Mouse (Mus musculus): Measurements from ENCODE around the gene Itih2. TPM values are rescaled to one million over a fixed set of nuclear protein-coding genes. Genes with fewer than 3 reads are reported as not detected.
A peak's percentile ranks its signal among the peaks of the same experiment; 100 is the strongest.

Itih2 gene
- 0.58 and 0.62 TPM in 2 replicates for polyA plus RNA-seq (2015; fragmentation: Nextera tagmentation; extraction: Ambion mirVana)

DNA sequence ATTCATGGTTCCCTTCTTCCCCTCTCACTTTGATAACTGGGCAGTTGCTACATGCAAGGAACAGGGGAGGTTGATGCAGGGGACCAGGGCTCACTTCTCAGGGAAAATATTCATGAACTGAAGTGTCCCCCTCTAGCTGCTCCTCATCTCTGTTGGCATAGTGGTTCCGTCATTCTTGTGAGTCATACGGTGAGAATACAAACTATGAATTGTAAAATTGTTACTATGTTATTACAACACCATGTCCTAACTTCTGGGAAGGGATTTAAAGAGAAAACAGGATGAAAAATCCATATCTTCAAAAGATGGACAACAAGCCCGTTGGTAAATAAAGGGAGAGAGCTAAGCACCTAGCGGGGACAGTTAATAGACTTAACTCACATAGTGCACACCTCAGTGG, at the start of gene Itih2:
Gene Itih2 (minus strand): TSS at position 101 of the 400 bp plus-strand sequence.
- 83% methylated on average over 4 of the region's 4 CpGs for WGBS
- Histone ChIP-seq H3K36me3 (ENCODE audit: control insufficient read depth, insufficient read depth) (no peaks in the 10 kb centered on the region), H3K9me3 (replicated peaks; ENCODE audit: control insufficient read depth, low read length) (no peaks in the 10 kb centered on the region), H3K27me3 (ENCODE audit: control insufficient read depth, insufficient read depth, low read length) (no peaks in the 10 kb centered on the region), H3K4me2 (ENCODE audit: low read depth, low read length) (no peak within 1 kb of the TSS), H3K27ac (ENCODE audit: low read length) (no peak within 1 kb of the TSS), H3K4me3 (ENCODE audit: low read length) (no peak within 1 kb of the TSS), H3K9ac (ENCODE audit: low read length) (no peak within 1 kb of the TSS), H3K4me1 (ENCODE audit: control insufficient read depth, insufficient read depth, low read length) (no peaks in the 10 kb centered on the region)
- no peak for ATAC-seq (replicated peaks; ENCODE audit: extremely low read depth, insufficient read depth, low FRiP score)

DNA sequence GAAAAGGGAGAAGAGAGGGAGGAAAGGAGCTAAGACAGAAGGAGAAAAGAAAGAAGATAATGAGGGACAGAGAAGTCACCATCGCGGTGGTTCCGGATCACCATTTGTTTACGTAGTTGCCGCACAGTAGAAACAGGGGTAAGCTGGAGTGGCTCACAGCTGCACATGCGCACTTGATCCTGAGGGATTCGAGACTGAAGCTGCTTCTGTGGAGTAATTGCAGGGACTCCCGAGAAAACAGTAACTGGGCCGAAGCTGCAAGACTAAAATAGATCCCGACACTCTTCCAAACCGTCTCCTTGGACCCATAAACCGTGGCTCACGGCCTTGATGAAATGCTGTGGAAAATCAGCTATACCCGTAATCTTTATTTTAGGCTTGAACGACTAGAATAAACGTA, 38.8 kb upstream of the Itih2 start:
- Histone ChIP-seq H3K4me3 (ENCODE audit: low read length) (no peak overlapping the region), H3K4me2 (ENCODE audit: low read depth, low read length) (no peak overlapping the region), H3K27ac (ENCODE audit: low read length) (no peak overlapping the region), H3K4me1 (ENCODE audit: control insufficient read depth, insufficient read depth, low read length) (no peaks in the 10 kb centered on the region), H3K36me3 (ENCODE audit: control insufficient read depth, insufficient read depth) (no peaks in the 10 kb centered on the region), H3K9ac (ENCODE audit: low read length) (no peak overlapping the region), H3K27me3 (ENCODE audit: control insufficient read depth, insufficient read depth, low read length) (no peaks in the 10 kb centered on the region), H3K9me3 (replicated peaks; ENCODE audit: control insufficient read depth, low read length) (no peaks in the 10 kb centered on the region)
- ATAC-seq (replicated peaks; ENCODE audit: extremely low read depth, insufficient read depth, low FRiP score) = no peak
- WGBS = 87% methylated on average over 16 of the region's 16 CpGs

DNA sequence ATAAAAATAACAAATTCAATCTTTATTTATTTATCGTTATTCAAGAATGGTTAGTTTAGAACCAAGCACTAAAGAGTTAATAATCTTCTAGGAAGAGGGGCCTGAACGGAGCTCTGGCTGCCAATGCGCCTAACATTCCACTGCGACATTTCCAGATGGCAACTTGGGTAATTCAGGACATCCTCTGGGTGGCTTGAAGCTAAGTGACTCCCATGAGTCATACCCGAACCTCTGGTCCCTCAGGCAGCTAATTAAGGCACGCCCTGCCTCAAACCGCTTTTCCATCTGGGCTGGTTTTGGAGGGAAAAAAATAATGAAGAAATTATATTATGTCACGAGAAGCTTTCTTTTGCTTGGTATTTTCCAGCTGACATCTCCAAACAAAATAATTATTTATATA, 36.8 kb upstream of the Itih2 start:
- H3K9ac ChIP-seq (ENCODE audit: low read length) = no peak overlapping the region
- 55% methylated on average over 8 of the region's 8 CpGs for WGBS
- H3K27me3 ChIP-seq (ENCODE audit: control insufficient read depth, insufficient read depth, low read length) = no peaks in the 10 kb centered on the region
- H3K9me3 ChIP-seq (replicated peaks; ENCODE audit: control insufficient read depth, low read length) = no peaks in the 10 kb centered on the region
- H3K4me1 ChIP-seq (ENCODE audit: control insufficient read depth, insufficient read depth, low read length) = no peaks in the 10 kb centered on the region
- no peak for ATAC-seq (replicated peaks; ENCODE audit: extremely low read depth, insufficient read depth, low FRiP score)
- no peak overlapping the region for H3K4me2 ChIP-seq (ENCODE audit: low read depth, low read length)
- H3K4me3 ChIP-seq (ENCODE audit: low read length) = no peak overlapping the region
- no peaks in the 10 kb centered on the region for H3K36me3 ChIP-seq (ENCODE audit: control insufficient read depth, insufficient read depth)
- H3K27ac ChIP-seq (ENCODE audit: low read length) = no peak overlapping the region

DNA sequence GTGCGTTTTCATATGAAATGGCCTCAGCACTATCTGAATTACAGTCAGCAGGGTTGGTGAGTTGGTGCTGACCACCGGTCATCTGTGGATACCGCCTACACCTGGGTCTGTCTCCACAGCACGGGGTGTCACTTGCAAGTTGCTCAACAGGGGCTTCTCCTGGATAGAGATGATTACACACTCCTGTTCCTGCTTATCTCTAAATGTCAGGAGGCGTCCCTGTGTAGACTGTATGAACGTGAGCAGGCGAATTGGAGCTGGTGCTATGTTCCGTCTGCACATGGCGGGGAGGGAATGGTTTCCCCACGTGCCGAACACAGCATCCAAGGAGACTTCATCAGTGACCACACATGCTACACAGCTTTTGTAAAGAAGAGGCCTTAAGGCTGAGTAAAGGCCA, 36.1 kb upstream of the Itih2 start:
- 81% methylated on average over 11 of the region's 11 CpGs for WGBS
- no peaks in the 10 kb centered on the region for H3K9me3 ChIP-seq (replicated peaks; ENCODE audit: control insufficient read depth, low read length)
- ATAC-seq (replicated peaks; ENCODE audit: extremely low read depth, insufficient read depth, low FRiP score) = no peak

DNA sequence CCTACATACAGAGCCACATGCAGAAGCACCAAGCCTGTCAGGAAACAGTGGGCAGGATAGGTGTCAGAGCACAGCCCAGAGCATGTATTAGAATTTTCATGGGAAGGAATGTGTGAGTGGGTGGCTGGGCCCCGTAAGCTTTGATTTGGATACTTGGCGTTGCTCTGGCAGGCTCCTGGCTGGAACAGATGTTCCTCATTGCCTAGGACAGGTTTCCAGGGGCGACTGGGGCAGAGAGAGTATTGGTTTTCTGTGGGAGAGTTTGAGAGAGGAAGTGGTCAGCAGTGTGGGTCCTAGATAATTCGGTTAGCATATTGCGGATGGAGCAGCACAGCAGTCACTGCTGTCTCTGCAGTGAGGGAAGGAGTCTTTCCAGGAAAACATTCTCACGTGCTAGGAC, 35.4 kb upstream of the Itih2 start:
- no peaks in the 10 kb centered on the region for H3K27me3 ChIP-seq (ENCODE audit: control insufficient read depth, insufficient read depth, low read length)
- H3K27ac ChIP-seq (ENCODE audit: low read length) = no peak overlapping the region
- no peak overlapping the region for H3K9ac ChIP-seq (ENCODE audit: low read length)
- WGBS = 32% methylated on average over 6 of the region's 6 CpGs
- no peak overlapping the region for H3K4me2 ChIP-seq (ENCODE audit: low read depth, low read length)
- H3K4me3 ChIP-seq (ENCODE audit: low read length) = no peak overlapping the region
- no peaks in the 10 kb centered on the region for H3K4me1 ChIP-seq (ENCODE audit: control insufficient read depth, insufficient read depth, low read length)
- H3K36me3 ChIP-seq (ENCODE audit: control insufficient read depth, insufficient read depth) = no peaks in the 10 kb centered on the region
- H3K9me3 ChIP-seq (replicated peaks; ENCODE audit: control insufficient read depth, low read length) = no peaks in the 10 kb centered on the region
- ATAC-seq (replicated peaks; ENCODE audit: extremely low read depth, insufficient read depth, low FRiP score) = no peak

More for the DNA sequence above, 36.1 kb upstream of the Itih2 start:
- Histone ChIP-seq H3K27me3 (ENCODE audit: control insufficient read depth, insufficient read depth, low read length) (no peaks in the 10 kb centered on the region), H3K27ac (ENCODE audit: low read length) (no peak overlapping the region), H3K4me2 (ENCODE audit: low read depth, low read length) (no peak overlapping the region), H3K9ac (ENCODE audit: low read length) (no peak overlapping the region), H3K36me3 (ENCODE audit: control insufficient read depth, insufficient read depth) (no peaks in the 10 kb centered on the region), H3K4me3 (ENCODE audit: low read length) (no peak overlapping the region), H3K4me1 (ENCODE audit: control insufficient read depth, insufficient read depth, low read length) (no peaks in the 10 kb centered on the region)

DNA sequence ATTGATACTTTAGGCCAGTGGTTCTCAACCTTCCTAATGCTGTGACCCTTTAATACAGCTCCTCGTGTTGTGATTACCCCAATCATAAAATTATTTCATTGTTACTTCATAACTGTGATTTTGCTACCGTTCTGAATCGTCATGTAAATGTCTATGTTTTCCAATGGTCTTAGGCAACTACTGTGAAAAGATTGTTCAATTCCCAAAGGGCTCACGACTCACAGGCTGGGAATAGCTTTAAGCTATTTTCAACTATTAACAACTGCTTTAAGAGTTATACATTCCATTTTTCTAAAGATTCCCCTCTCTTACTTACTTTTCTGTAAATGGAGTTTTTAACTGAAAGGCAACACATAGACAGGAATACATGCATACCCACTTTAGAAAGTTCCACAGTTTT, 30.8 kb upstream of the Itih2 start:
- Histone ChIP-seq H3K9ac (ENCODE audit: low read length) (no peak overlapping the region), H3K36me3 (ENCODE audit: control insufficient read depth, insufficient read depth) (no peaks in the 10 kb centered on the region), H3K4me2 (ENCODE audit: low read depth, low read length) (no peak overlapping the region), H3K9me3 (replicated peaks; ENCODE audit: control insufficient read depth, low read length) (no peaks in the 10 kb centered on the region), H3K4me1 (ENCODE audit: control insufficient read depth, insufficient read depth, low read length) (no peaks in the 10 kb centered on the region), H3K4me3 (ENCODE audit: low read length) (no peak overlapping the region), H3K27ac (ENCODE audit: low read length) (no peak overlapping the region), H3K27me3 (ENCODE audit: control insufficient read depth, insufficient read depth, low read length) (no peaks in the 10 kb centered on the region)
- ATAC-seq (replicated peaks; ENCODE audit: extremely low read depth, insufficient read depth, low FRiP score) = no peak
- 77% methylated on average over 4 of the region's 4 CpGs for WGBS

DNA sequence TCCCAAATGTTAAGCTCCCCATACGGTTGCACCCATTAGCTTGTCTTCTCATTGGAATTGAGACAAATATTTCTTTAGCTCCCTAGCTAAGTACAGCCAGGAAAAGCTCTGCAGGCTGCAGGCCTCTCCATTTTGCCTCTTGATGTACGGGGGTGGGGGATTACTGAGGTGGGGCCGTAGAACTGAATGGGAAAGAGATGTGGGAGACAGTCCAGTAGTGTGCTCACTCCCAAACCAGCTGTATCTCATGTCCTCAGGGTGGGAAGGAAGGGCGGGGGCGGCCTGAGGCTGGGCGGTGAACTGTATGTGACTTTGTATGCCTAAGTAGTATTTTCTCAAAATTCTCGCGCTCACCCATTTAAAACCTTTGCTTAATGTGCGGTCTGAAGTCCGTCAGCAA, 26.0 kb upstream of the Itih2 start:
- no peak for ATAC-seq (replicated peaks; ENCODE audit: extremely low read depth, insufficient read depth, low FRiP score)
- Histone ChIP-seq H3K36me3 (ENCODE audit: control insufficient read depth, insufficient read depth) (no peaks in the 10 kb centered on the region), H3K27ac (ENCODE audit: low read length) (no peak overlapping the region), H3K4me3 (ENCODE audit: low read length) (no peak overlapping the region), H3K9ac (ENCODE audit: low read length) (no peak overlapping the region), H3K27me3 (ENCODE audit: control insufficient read depth, insufficient read depth, low read length) (no peaks in the 10 kb centered on the region), H3K9me3 (replicated peaks; ENCODE audit: control insufficient read depth, low read length) (no peaks in the 10 kb centered on the region), H3K4me2 (ENCODE audit: low read depth, low read length) (no peak overlapping the region), H3K4me1 (ENCODE audit: control insufficient read depth, insufficient read depth, low read length) (peaks cover 9% of the 10 kb centered on the region)
- 70% methylated on average over 10 of the region's 10 CpGs for WGBS

DNA sequence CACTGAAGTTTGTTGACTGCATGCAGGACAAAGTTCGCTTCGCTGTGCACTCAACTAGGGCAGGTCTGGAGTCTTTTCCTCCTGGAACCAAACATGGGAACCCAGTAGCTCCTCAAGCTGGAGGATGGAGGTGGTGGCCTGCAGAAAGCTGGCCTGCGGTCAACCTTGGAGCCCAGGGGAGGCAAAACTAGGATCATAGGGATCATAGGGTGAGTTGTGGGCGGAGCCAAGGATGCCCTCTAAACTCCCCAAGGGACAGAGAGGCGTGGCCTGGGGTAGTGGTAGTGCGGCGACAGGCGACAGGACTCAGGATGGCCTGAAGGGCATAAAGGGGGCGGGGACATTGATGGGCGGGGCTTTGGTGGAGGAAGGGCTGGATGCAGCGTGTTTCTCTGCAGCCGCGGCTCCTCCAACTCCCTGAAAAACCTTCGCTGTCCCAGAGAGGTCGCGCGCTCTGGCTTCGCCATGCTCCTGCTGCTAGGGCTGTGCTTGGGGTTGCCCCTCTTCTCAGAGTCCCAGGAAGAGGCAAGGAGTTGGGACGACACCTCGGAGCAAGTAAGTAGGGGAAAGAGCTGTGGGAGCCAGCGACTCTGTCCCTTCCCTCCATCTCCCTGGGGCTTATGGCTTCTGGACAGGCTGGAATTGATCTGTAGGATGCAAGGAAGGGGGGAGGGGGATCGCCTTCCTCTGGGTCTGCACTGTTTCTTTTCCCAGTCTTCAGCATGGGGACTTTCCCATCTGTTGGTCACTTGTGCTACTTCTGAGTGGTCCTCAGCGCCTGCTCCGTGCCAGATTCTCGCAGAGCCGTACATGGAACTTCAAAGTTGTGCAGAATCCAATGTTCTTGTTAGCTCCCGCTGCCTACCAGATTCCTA, 22.2 kb upstream of the Itih2 start, which contains the start of gene Itih5:
Gene Itih5 (plus strand): TSS at position 371 of the 875 bp plus-strand sequence.
- 8% methylated on average over 27 of the region's 27 CpGs for whole genome bisulfite sequencing
- peak within 1 kb of the TSS; percentile 87 for H3K4me2 ChIP-seq (ENCODE audit: low read depth, low read length)
- no peaks in the 10 kb centered on the region for H3K9me3 ChIP-seq (replicated peaks; ENCODE audit: control insufficient read depth, low read length)
- ATAC-seq (replicated peaks; ENCODE audit: extremely low read depth, insufficient read depth, low FRiP score) = peak; percentile 72
- no peaks in the 10 kb centered on the region for H3K36me3 ChIP-seq (ENCODE audit: control insufficient read depth, insufficient read depth)
- peak within 1 kb of the TSS; percentile 72 for H3K9ac ChIP-seq (ENCODE audit: low read length)
- H3K4me1 ChIP-seq (ENCODE audit: control insufficient read depth, insufficient read depth, low read length) = peaks cover 9% of the 10 kb centered on the region
- peak within 1 kb of the TSS; percentile 68 for H3K4me3 ChIP-seq (ENCODE audit: low read length)
- H3K27me3 ChIP-seq (ENCODE audit: control insufficient read depth, insufficient read depth, low read length) = no peaks in the 10 kb centered on the region
- H3K27ac ChIP-seq (ENCODE audit: low read length) = no peak within 1 kb of the TSS

DNA sequence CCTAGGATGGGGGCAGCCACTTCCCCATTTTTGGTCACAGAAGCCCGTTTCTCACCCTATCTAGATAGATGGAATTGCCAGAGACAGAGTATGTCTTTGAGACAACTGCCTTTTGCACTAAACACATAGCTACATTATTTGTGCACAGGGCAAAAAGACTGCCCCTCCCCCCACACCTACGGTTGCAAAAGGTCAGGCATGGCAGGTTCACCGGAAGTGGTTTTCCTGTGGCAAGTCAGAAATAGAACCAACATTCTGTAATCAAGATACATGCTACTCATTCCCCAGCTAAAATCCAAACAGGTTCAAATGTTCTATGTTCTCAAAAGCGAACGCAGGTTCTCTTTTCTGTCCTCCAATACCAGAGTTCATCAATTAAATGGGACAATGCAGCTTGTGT, 21.4 kb upstream of the Itih2 start:
- no peaks in the 10 kb centered on the region for H3K27me3 ChIP-seq (ENCODE audit: control insufficient read depth, insufficient read depth, low read length)
- H3K27ac ChIP-seq (ENCODE audit: low read length) = no peak overlapping the region
- no peaks in the 10 kb centered on the region for H3K9me3 ChIP-seq (replicated peaks; ENCODE audit: control insufficient read depth, low read length)
- no peaks in the 10 kb centered on the region for H3K36me3 ChIP-seq (ENCODE audit: control insufficient read depth, insufficient read depth)
- no peak overlapping the region for H3K9ac ChIP-seq (ENCODE audit: low read length)
- WGBS = 76% methylated on average over 5 of the region's 5 CpGs
- H3K4me3 ChIP-seq (ENCODE audit: low read length) = no peak overlapping the region
- ATAC-seq (replicated peaks; ENCODE audit: extremely low read depth, insufficient read depth, low FRiP score) = no peak
- no peak overlapping the region for H3K4me2 ChIP-seq (ENCODE audit: low read depth, low read length)
- H3K4me1 ChIP-seq (ENCODE audit: control insufficient read depth, insufficient read depth, low read length) = peaks cover 9% of the 10 kb centered on the region
